Mouse (Mus musculus) gastrocnemius, adult 18-20 months (tissue): Measurements from ENCODE around the gene Pcp4. TPM values are rescaled to one million over a fixed set of nuclear protein-coding genes. Genes with fewer than 3 reads are reported as not detected.
"Not testable (repeated sequence)": the region's sequence is repeated elsewhere in the genome, so short reads cannot be mapped to it uniquely, and the experiment has no call there.

ENCODE experiments used
- DNase-seq: peaks from one replicate; pipeline ENCODE4 v3.0.0; 2021; ENCODE audit warnings: low spot score
- long read RNA-seq, 2 experiments: library from polyadenylated mRNA; stranded (forward); transcript quantifications; one replicate each; pipeline ENCODE4 v2.0.0; 2021
- total RNA-seq, 2 experiments: library from RNA; stranded (reverse); gene quantifications; 2 replicates each; pipeline ENCODE4 v1.2.3; 2021

Pcp4 gene
- total RNA-seq: not detected
- long read RNA-seq, experiment 1: 0 reads
- long read RNA-seq, experiment 2: 0 reads

DNA sequence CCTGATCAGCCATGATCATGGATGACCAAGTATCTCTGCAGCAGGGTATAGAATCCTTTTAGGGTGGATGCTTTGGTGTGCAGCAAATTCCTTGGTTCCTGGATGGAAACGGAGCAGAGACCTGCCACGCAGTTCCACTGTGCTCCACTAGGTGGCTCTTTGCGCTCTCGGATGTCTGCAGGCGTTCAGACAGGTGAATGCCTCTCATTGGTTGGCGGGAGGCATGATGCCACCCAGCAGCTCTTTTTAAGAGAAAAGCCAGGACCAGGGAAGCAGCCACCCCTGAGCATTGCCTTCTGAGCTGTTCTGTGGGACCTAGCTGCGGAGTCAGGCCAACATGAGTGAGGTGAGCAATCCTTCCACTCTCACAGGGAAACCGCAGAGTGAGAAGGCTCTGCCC lies at the start of gene Pcp4:
TSS of gene Pcp4 (plus strand) at position 162 of the 400 bp plus-strand sequence.
- peak; percentile 52 for DNase-seq

DNA sequence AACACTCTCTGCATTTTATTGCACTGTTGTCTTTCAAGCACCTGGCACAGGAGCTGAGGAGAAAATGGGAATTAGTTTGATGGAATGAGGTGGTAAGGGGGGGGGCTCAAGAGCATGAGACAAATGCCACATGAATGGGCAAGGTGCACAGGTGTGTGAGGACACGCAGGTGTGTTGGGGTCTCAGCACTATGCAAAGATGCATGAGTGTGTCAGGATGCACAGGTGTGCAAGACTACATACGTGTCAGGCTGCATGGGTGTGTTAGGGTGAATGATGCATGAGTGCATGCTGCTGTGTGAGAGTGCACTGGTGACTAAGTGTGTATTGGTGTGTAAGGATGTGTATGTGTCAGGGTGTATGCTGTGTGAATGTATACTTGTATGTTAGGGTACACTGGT lies 42.4 kb upstream of the Pcp4 start:
- no peak for DNase-seq

DNA sequence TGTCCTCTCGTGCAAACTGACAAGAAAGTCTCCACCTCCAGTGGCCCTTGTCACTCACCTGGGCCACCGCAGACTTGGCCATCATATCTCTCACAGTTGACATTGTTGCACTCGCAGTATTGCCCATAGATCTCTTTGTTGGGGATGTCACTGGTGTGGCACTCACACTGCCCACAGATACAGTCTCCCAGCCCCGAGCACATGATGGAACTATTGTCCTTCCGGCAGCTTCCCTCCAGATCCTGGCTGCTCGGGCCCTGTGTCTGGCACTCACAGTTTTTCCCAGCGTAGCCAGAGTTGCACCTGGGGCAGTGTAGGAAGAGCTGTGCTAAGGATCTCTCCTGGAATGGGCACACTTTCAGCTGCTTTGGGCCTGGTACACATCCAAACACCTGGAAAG lies 40.7 kb upstream of the Pcp4 start:
- DNase-seq: no peak

DNA sequence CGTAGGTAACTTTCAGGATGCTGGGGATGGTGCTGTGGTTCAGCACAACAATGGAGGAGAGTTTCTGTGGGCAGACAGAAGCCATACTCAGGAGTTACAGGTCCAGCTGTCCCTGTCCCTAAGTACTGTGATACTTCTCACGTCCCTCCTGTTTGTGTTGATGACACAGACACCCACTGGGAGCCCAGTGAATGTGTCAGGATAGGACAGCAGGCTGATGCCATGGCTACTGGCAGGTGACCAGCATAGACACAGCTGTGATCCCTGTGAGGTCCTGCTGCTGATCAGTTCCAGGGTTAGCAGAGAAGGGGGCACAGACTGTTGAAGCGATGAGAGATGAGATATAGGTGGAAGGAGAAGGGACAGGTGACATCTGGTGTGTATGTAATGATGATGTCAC lies 38.4 kb upstream of the Pcp4 start:
- no peak for DNase-seq

DNA sequence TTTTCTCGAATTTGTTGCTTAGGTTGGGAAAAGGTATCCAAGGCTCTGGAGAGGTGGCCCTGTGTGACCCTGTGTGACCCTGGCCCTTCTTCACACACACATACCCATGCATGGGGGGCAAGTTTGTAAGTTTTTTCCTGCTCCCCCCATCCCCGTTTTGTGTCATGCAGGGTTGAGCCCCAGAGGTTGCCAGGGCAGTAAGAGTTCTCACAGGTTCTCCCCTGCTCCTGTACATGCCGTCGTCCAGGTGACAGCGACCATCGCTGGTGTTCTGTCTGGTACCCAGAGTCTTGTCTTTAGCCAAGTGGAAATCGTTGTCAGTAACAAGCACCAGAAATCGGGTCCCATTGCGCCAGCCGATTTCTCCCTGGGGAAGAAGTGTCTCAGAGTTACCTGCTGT lies 34.1 kb upstream of the Pcp4 start:
- no peak for DNase-seq

DNA sequence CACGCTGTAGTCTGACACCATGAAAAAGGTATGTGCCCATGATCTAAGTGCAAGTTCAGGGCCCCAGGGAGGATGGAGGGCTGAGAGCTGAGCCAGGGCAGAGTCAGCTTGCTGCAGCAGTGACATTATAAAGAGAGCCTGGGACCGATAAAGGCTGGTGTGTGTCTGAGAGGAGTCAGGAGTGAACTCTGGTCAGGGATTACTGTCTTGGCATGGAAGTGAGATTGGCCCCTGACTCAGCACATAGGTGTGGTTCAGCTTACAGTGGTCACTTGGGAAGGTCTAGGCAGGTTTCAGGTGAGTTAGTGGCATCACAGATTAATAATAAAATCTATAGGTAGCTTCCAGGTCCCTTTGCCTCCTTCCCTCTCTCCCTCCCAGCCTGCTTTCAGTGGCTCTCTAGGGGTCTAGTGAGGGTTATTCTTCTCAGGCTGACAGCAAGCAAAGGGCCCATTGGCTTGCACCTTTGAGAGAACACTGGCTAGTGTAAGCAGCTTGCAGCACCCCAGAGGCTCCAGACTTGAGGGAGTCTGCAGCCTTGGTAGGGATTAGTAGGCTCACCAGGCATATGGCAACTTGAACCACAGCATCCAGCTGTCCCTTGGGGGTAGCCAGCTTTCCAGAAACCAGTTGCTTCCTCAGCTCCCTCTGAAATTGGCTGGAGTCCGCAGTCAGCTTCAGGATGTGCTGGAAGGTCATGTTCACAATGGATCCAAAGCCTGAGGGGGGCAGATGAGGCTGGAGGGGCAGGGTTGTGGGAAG lies 33.2 kb upstream of the Pcp4 start:
- no peak for DNase-seq

DNA sequence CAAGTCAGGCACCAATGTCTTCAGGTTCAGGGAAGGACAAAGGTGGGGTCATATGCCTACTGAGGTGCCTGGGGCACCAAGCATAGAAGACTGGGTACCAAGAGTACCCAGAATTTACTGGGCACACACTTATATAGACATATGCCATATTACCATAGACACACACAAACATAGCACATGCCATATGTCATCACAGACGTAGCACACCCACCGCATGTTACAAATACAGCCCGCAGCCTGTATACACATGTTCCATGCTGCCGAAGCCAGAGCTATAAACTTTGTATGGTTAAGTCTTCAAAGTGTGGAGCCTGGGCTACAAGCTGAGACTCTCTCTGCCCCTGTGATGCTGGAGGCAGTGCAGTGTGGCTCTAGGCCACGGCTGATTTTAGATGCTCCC lies 28.5 kb upstream of the Pcp4 start:
- no peak for DNase-seq

DNA sequence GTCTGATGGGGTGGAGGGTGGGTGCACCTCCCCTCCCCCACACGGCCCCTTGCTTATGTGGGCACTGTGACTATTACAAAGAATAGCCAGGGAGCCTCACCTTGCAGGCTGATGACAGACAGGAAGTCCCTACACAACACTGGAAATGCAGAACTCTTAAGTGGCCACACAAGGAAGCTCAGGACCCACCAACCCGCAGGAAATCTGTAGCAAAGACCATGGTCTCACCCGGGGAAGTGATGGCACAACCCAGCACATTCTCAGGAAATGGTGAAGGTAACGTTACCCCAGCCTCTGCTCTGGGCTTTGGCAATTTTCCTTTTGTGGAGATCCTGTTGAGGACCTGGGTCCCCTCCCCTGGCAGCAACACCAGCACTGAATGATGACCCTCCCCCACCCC lies 27.7 kb upstream of the Pcp4 start:
- no peak for DNase-seq

DNA sequence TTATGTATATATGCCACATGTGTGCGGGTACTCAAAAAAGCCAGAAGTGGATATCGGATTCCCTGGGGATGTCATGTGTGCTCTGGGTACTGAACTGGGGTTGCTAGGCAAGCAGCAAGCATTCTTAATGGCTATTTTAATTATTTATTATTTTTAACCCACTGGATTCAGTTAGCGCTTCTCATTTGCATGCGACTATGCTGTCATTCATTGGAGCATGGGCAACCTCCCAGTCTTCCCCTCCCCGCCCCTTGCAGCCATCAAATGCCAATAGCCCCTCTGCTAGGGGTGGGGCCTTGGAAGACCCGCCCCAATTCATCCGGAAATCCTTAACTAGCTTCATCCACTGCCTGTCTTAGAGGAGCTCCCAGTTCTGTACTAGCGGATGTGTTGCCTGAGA lies 26.5 kb upstream of the Pcp4 start:
- no peak for DNase-seq

DNA sequence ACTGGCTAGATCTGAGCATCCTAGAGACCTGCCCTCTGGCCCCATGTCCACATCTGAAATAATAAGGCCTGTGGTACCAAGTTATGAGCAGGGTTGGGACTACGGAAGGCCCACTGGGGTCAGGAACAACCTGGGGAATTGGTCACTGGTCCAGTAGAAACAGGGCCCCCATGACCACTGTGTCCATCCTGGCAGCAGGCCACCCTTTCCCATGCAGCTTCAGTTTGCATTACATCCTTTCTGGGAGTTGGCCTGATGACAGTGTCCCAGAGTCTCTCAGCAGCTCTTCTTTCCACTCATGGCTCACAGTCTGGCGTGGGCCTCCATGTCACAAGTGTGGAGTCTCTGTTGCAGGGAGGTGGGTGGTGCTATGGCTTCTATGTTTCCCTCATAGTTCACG lies 25.6 kb upstream of the Pcp4 start:
- no peak for DNase-seq

DNA sequence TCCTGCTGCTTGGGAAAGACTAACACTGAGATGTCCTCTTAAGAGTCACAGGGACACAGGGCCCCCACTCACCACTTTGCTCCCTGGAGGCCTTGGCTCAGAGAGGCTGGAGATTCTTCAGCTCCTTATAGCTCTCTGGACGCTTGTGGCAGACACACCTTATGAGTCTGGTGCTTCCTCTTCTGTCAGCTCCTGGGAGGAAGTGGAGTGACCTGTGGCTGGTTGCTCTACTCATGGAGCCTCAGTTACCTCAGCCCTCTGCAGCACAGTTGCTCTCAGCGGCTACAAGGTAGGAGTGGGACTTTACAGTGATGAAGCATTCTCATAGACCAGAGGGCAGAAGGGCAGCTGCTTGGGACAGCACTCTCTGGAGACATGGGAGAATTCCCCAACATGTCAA lies 23.9 kb upstream of the Pcp4 start, which contains the start of gene Itgb2l:
TSS of gene Itgb2l (minus strand) at position 152 of the 400 bp plus-strand sequence.
- no peak for DNase-seq

DNA sequence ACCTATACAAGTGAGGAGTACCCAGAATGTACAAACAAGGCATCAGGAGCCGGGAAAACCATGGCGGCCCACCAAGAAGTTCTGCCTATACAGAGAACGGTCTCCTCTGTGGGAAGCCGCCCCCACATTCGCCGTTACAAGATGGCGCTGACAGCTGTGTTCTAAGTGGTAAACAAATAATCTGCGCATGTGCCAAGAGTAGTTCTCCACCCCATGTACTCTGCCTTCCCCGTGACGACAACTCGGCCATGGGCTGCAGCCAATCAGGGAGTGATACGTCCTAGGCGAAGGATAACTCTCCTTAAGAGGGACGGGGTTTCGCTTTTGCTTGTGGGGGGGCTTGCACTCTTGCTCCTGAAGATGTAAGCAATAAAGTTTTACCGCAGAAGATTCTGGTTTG lies 16.5 kb upstream of the Pcp4 start:
- not testable (repeated sequence) for DNase-seq

DNA sequence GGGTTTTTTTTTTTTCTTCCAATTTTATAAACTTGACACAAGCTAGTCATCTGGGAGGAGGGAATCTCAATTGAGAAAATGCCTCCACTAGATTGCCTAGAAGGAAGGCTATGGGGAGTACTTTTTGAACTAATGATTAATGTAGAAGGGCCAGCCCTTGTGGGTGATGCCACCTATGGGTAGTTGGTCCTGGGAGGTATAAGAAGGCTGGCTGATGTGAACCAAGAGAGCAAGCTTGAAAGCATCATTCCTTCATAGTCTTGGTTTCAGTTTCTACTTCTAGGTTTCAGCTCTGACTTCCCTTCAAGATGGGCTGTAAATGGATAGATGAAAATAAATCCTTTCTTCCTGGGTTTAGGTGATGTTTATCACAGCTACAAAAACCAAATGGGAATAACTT lies 13.3 kb upstream of the Pcp4 start:
- DNase-seq: no peak

DNA sequence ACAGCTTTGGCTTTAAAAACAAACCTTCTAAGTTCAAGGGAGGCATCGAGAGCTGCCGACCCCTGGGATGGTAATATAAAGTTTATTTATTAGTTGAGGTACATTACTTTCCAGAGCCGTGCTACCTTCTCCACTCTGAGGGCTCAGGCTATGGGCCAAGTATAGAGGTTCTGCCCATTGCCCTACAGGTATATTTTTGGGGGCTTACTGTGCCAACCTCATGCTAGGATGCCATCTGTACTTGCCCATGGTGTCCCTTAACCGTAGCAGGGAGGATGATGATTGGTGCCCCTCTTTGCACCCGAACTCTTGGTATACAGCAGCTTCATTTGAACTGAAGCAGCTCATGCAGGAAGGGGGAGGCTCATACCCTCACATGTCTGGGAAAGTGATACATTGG lies 9.8 kb upstream of the Pcp4 start:
- DNase-seq: no peak

DNA sequence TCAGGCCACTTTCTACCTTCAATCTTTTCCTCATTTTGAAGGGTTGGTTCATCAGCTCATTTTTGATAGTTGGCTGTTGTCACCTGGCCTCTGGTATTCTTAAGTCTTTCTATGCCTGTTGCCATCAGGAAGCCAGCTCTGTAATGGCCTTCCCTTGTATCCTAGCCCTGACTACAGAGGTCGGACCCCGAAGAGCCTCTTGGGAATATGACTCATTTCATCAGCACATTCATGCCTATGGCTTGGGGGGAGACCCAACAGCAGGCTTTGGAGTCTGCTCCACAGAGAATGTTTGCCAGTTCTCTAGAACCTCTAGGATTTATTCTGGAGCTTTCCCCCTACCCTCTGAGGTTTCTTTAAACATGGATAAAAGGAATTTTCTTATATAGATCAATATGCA lies 8.1 kb upstream of the Pcp4 start:
- DNase-seq: no peak

DNA sequence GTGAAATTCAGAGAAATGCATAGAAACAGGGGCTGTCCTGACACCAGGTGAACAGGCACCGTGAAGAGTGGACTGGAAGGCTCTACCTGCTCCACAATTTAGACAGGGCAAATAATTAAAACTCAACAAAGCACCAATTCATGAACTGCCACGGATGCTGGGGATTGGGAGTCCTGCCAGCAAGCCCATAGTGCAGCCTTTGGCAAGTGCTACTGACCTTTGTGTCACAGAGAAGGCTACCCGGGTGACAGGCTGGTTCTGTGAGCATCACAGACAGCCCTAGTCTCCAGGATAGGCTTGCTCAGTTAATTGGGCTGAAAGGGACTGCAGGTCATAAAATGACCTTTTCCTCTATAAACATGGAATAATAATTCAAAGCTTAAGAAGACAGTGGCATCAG lies 6.6 kb upstream of the Pcp4 start:
- DNase-seq: no peak

DNA sequence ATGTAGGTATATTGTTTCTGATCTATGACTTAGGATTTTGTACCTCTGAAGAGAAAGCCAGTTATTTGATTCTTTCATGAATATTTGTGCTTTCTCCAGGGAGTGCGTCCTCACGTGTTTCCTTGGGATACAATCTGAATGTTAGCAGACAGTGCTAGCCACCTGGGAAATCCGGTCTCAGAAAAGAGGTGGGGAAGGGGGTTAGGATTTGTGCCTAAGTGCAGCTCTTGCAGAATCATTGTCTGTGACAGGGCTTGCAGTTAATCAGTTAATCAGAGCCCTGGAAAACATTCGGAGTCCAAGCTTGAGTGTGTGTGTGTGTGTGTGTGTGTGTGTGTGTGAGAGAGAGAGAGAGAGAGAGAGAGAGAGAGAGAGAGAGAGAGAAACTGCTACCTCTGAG lies 605 bp downstream of the Pcp4 start:
- no peak for DNase-seq

DNA sequence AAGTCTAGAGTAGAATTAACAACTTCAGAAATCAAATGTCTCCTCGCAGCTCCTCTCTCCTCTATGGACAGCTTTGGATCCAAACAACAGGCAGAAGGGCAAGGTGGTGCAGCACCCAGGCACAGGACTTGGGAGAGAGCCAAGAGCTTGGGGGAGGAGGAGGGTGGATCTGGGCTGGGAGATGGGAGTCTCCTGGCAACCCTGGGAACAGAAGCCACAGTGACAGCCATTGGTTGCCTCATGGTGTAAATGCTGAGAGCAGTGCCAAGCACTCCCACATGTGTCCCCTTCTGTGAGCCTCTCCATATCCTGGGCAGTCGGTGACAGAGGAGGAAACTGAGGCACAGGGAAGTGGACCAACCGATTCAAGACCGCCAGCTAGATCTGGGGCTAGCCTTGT lies 1.3 kb downstream of the Pcp4 start:
- no peak for DNase-seq

DNA sequence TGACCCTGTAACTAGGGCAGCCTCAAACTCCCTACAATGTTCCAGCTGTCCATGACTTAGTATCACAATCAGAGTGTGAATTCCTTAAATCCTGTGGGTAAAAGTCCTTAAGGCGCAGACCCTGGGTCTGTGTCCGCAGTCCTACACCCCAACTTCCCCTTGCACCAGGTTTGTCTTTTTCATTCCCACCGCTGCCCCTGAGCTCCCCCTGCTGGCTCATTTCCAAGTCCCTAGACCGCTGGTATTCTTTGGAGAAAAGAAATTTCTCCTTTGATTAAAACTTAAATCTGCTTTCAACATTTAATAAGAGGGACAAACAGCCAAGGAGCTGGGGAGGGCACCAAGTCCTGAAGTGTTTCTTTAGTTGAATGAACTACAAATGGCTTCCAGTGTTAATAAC lies 2.2 kb downstream of the Pcp4 start:
- DNase-seq: no peak

DNA sequence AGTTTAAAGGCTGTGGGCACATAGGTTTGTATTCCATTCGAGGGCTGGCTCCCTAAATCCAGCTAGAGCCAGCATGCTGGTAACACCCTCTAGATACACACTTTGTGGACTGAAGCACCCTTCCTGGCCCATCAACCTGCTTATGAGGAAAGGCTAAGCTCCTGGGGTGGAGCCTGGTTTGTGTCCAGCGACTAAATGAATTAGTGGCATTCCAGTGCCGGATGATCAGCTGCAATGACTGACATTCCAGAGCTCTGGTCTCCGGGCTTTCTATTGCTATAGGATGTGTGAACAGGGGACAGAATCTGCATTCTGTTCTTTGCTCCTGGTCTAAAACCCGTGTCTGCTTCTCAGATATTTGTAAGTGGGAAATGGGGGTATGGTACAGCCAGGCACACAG lies 5.0 kb downstream of the Pcp4 start:
- no peak for DNase-seq

DNA sequence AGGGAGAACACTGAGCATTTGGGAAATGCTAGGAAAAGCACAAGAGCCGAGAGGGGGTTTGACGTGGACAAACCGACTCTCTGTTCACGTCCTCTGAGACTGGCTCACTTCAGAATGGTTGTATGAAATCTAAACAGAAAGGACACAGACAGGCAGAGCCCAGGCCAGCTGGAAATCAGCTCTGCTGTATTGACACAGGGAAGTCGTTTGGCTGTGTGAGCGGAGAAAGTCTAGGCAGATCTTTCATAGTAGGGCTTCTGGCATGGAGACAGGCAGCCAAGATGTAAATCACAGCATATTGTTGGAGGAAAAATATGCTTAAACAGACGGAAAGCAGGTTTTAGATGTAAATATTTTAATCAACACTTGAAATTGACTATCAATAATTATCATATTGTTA lies 5.4 kb downstream of the Pcp4 start:
- DNase-seq: no peak

DNA sequence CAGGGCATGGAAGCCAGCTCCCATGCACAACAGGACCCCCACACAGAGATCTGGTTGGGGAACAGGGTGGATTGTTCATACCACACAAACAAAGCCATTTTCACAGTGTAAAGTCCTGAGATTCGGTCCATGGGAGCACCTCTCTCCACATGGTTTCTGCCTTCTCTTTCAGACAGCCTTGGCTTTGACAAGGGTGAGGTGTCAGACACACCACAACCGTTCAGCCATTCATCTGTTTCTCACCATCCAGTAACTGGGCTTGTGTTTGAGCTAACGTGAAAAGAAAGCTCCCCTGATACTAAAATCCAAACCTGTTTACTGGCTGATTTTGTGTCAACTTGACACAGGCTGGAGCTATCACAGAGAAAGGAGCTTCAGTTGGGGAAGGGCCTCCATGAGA lies 6.8 kb downstream of the Pcp4 start:
- no peak for DNase-seq

DNA sequence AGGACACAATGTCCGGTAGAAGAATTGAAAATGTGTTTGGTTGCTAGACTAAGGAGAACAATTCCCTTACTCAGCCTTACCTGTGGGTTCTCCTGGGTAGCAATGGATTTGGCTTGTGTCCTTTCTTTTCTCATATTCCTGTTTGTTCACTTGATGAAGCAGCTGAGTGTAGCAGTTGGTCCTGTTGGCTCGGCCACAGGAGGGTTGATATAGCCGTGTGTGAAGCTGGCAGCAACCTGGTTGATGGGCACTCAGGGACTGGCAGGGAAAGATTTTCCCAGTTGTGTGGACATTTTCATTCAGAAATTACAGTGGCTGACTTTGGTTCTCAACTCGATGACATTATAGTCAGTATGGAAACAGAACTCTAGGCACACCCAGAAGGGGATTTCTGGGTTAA lies 14.4 kb downstream of the Pcp4 start:
- no peak for DNase-seq
